Mouse (Mus musculus) megakaryocyte-erythroid progenitor cell, adult 5-6 weeks (primary cell): ENCODE results near the gene Clp1. TPM values are rescaled to one million over a fixed set of nuclear protein-coding genes. Genes with fewer than 3 reads are reported as not detected.

Source experiments
- ATAC-seq: replicated peaks from 2 replicates; pipeline ENCODE4 v1.8.0; 2016; ENCODE audit warnings: mild to moderate bottlenecking, inconsistent platforms; ENCODE audit not compliant: severe bottlenecking, poor library complexity, low FRiP score, low TSS enrichment
- total RNA-seq, 2 experiments: library from RNA; stranded (forward) in 1 of 2; stranded (reverse) in 1 of 2; fragments of 200-1000, 215-1000 nt in 1 of 2; fragments of >200 nt in 1 of 2; fragmentation: Nextera tagmentation in 1 of 2; gene quantifications; 2 replicates each; pipeline ENCODE4 v1.2.3; 2014 to 2017

The Clp1 gene
- total RNA-seq (2014; fragmentation: Nextera tagmentation) (35.4 and 38.0 TPM in 2 replicates), total RNA-seq (2017) (43.8 and 46.5 TPM in 2 replicates)

- ATAC-seq: peak; percentile 97
These were observed at the start of gene Clp1 for GRCm38 (mm10) chr2:84727172-84727858. Gene Clp1 (minus strand): TSS chr2:84727350.

DNA sequence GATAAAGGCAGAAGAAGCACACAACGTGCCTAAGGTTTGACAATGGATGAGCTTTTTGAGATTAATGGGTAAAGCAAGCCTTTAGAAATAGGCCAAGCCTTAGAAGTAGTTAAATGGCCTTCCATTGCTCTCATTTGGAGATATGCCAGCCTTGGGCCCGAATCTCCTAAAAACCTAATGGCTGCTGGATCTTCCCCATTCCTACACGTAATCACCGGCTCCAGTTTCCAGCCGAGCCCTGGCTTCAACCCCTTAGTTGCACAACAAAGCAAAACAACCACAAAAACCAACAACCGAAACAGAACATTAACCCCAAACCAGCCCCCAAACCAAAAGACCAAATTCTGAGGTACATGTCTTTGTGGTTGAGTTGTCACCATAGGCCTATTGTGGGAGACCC, 48.5 kb upstream of the Clp1 start:
- ATAC-seq: no peak

- ATAC-seq: no peak
These were observed 48.1 kb upstream of the Clp1 start, which contains the start of gene Serping1 for GRCm38 (mm10) chr2:84775241-84775640. Gene Serping1 (minus strand): TSS chr2:84775444.

- ATAC-seq: no peak
These were observed 47.6 kb upstream of the Clp1 start for GRCm38 (mm10) chr2:84774751-84775150.

DNA sequence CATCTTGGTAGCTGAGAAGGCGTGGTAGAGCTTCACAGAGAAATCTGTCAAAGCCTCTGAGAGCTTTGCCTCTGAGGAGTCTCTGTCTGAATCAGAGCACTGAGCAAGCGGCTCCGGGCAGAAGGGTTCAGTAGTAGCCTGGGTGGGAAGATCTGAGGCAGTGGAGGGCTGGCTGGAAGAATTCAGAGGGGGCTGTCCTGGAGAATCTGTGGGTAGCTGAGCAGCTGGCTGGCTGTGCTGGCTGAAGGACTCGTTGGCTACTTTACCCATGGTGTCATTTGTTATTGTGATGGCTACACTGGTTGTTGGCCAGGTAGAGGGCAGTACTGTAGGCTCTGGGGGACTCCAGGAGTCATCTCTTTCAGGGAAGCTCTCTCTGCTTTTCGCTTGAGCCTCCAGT, 46.0 kb upstream of the Clp1 start:
- no peak for ATAC-seq

GRCm38 (mm10) chr2:84772454-84772853, 45.3 kb upstream of the Clp1 start:
- ATAC-seq: no peak

GRCm38 (mm10) chr2:84770501-84770900, 43.4 kb upstream of the Clp1 start:
- ATAC-seq: no peak

- ATAC-seq: no peak
These were observed 35.7 kb upstream of the Clp1 start for GRCm38 (mm10) chr2:84762818-84763217.

- no peak for ATAC-seq
These were observed 35.1 kb upstream of the Clp1 start for GRCm38 (mm10) chr2:84762295-84762694.

- no peak for ATAC-seq
These were observed 34.7 kb upstream of the Clp1 start for GRCm38 (mm10) chr2:84761840-84762239.

- no peak for ATAC-seq
These were observed 34.2 kb upstream of the Clp1 start for GRCm38 (mm10) chr2:84761309-84761708.

GRCm38 (mm10) chr2:84760777-84761176, 33.6 kb upstream of the Clp1 start:
- no peak for ATAC-seq

DNA sequence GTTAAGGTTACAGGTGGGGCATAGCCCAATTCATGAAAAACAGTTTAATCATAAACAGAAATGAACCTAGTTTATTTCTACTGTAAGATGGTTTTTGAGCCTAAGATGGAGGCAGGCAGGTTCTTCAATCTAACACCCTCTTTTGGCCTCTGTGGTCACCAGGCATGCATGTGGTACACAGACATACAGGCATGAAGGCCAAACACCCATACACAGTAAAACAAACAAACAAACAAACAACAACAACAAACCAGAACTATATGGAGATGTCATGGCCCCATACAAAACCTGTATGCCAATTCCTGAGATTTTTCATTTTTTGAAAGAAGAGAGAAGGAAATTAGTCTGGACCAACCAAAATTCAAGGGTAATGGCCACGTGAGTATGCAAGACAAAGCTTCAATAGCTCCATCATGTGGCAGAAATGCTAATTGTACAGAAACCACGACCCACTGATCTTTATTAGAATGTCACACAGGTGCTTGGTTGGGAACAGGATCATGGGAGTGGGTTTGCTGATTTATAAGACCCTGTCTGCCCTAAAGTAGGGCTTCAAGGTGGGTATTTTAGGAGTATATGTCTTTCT, 31.5 kb upstream of the Clp1 start:
- peak; percentile 92 for ATAC-seq

GRCm38 (mm10) chr2:84757026-84757682, 30.0 kb upstream of the Clp1 start:
- no peak for ATAC-seq

DNA sequence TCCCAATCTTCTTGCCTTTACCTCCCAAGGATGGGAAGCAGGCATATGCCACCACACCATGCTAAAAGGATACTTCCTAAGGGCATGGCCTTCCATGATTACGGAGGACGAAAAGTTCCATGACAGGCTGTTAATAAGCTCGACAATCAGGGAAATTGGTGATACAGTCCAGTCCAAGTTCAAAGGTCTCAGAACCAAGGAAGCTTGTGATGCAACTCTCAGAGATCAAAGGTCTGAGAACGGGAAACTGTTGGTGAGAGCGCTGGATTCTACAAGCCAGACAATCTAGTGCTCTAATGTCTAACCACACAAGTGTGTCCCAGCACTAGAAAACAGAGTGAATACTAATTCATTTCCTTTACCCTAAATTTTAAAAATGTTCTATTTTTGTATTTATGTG, 29.1 kb upstream of the Clp1 start:
- no peak for ATAC-seq

DNA sequence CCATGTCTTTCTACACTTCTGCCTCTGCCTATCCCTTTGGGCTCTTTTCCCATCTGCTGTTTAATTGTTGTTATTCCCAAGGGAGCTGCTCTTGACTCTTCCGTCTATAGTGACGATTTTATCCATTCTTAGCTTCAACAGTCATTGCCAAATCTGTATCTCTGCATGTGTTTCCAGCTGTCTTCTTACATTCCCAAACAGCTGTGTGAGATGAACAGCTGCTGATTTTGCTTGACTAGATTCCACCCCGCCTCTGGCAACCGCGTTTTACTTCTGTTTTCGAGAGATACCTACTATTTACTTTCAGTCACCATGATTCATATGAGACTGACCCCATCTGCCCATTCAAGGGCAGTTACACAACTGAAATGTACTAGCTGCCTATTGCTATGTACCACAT, 23.0 kb upstream of the Clp1 start:
- no peak for ATAC-seq

DNA sequence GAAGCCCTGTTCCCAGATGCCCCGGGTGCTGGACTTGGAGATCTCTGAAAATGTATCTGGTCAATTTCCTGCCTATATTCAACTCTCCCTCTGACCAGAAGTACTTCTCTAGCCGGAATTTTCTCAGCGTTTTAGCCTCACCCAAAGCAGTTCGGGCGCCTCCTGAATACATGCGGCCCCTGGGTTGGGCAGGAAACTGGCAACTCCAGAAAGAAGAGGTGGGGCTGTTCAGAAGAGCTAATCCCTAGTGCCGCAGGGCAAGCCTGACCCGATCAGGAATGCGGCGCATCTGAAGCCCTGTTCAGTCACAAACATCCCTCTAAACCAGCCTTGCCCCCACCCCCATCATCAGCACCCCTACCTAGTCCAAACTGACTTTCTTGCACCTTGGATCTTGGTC, 17.0 kb upstream of the Clp1 start:
- ATAC-seq: no peak

- peak; percentile 33; the same call in 1 of the 2 replicates for ATAC-seq
These were observed 16.4 kb upstream of the Clp1 start, which contains the start of gene Gm19426 for GRCm38 (mm10) chr2:84743561-84743960. Gene Gm19426 (minus strand): TSS chr2:84743655.

DNA sequence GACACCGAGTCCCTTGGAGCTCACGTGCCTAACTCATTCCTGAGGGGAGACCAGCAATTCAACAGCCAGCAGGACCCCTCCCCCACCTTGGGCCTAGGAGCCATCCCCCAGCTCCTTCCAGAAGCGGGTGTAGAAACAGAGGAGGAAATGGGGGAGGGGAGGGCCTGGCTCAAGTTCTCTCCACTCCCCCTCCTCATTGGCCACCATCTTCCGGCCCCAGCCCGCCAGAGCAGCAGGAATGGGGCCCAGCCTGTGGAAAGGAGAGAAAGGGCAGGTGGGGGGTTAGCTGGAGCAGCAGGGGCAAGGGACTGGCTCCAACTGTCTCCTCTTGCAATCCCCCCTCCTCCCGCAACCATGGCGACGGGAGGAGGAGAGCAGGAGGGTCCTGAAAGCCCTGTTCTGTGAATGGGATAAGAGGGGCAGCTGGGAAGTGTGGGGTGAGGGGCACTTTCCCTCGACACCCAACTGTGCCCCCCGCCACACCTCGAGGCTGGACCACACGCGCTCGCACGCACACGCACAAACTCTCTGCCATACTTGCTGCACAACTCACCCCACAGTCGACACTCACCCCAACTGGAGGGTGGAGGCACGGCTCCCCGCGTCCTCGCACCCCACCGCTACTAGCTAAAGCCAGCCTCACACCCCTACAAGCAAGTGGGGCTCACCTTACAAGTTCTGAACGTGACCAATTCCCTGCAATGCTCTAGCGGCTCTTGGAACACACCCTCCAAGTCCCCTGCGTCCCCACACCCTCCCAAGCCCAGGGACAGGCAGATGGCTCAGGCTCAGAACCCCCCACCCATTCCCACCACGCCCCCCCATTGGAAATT, 15.5 kb upstream of the Clp1 start:
- peak; percentile 35; the same call in 1 of the 2 replicates for ATAC-seq
